Comparison of ENCODE assay signal across 19 mouse cellular contexts in genomic region chr3:104183656-104184055, GRCm38 (mm10).
"Had no signal": no experiment of that assay in that cellular context is flagged by ENCODE, and none has a peak within 500 bp of the region (broad histone marks: within the 10 kb centered on the region; RNA-seq: fewer than 3 reads in every experiment).

No protein-coding gene starts in this region.

- H3K4me3 ChIP-seq: layer of hippocampus, adult 2 months; limb, embryonic 12.5 days; limb, embryonic 15.5 days; lung, embryonic 15.5 days; megakaryocyte, embryonic 14.5 days; midbrain, embryonic 10.5 days; midbrain, embryonic 15.5 days; neural tube, embryonic 13.5 days had no signal

- H3K4me2 ChIP-seq: limb, embryonic 12.5 days; limb, embryonic 15.5 days; lung, embryonic 15.5 days; midbrain, embryonic 15.5 days; neural tube, embryonic 13.5 days had no signal

- ATAC-seq: midbrain, embryonic 15.5 days had no signal

- H3K36me3 ChIP-seq: limb, embryonic 15.5 days had no signal

- H3K27ac ChIP-seq: kidney, postnatal 0 days; limb, embryonic 12.5 days; limb, embryonic 15.5 days; liver, embryonic 14.5 days; lung, embryonic 15.5 days; midbrain, embryonic 10.5 days; midbrain, embryonic 15.5 days; neural tube, embryonic 13.5 days; stomach, postnatal 0 days had no signal

- H3K9me3 ChIP-seq: limb, embryonic 12.5 days; limb, embryonic 15.5 days; lung, embryonic 15.5 days; megakaryocyte, embryonic 14.5 days; midbrain, embryonic 10.5 days; midbrain, embryonic 15.5 days; neural tube, embryonic 13.5 days had no signal

- DNase-seq: kidney, adult 2 months; kidney, postnatal 25 days; left cerebral cortex, postnatal 4 days; lung, adult 18-20 months; lung, postnatal 10 days; lung, postnatal 36 days; retina, postnatal 1 day; thymus, postnatal 25 days had no signal

- H3K27me3 ChIP-seq: limb, embryonic 12.5 days; limb, embryonic 15.5 days; lung, embryonic 15.5 days; megakaryocyte, embryonic 14.5 days; midbrain, embryonic 15.5 days; neural tube, embryonic 13.5 days had no signal

- H3K9ac ChIP-seq: limb, embryonic 12.5 days; limb, embryonic 15.5 days; liver, embryonic 14.5 days; lung, embryonic 15.5 days; midbrain, embryonic 15.5 days; neural tube, embryonic 13.5 days had no signal

- H3K4me1 ChIP-seq: limb, embryonic 12.5 days; limb, embryonic 15.5 days; lung, embryonic 15.5 days; megakaryocyte, embryonic 14.5 days; midbrain, embryonic 10.5 days; midbrain, embryonic 15.5 days; neural tube, embryonic 13.5 days had no signal
